Comparison of ENCODE assay signal across 9 mouse cellular contexts in genomic region chr13:95443376-95444233, GRCm38 (mm10). TPM values are rescaled to one million over a fixed set of nuclear protein-coding genes. Genes with fewer than 3 reads are reported as not detected.
DNase-seq lines count a peak whose midpoint lies in the region; ATAC-seq lines count a peak whose summit lies in the region.
"Had no signal": no experiment of that assay in that cellular context is flagged by ENCODE, and none has a peak within 500 bp of the region (broad histone marks: within the 10 kb centered on the region; RNA-seq: fewer than 3 reads in every experiment).

No protein-coding gene starts in this region.

- H3K9me3 ChIP-seq in forebrain, embryonic 10.5 days, result no peaks in the 10 kb centered on the region
- no peaks in the 10 kb centered on the region for H3K9me3 ChIP-seq in limb, embryonic 10.5 days (replicated peaks)
- H3K9me3 ChIP-seq in neural tube, embryonic 12.5 days, result no peaks in the 10 kb centered on the region

- H3K4me2 ChIP-seq in neural tube, embryonic 12.5 days (replicated peaks), result peak overlapping the region; percentile 88

- WGBS in forebrain, embryonic 10.5 days, result 2% methylated on average over 46 of the region's 46 CpGs
- 1% methylated on average over 46 of the region's 46 CpGs for WGBS in limb, embryonic 10.5 days
- WGBS in neural tube, embryonic 12.5 days, result 2% methylated on average over 45 of the region's 46 CpGs

- peaks cover 53% of the 10 kb centered on the region for H3K27me3 ChIP-seq in forebrain, embryonic 10.5 days (ENCODE audit: poor library complexity, severe bottlenecking)
- H3K27me3 ChIP-seq in limb, embryonic 10.5 days (ENCODE audit: low read depth, poor library complexity, severe bottlenecking), result peaks cover 44% of the 10 kb centered on the region
- peaks cover 37% of the 10 kb centered on the region for H3K27me3 ChIP-seq in neural tube, embryonic 12.5 days (replicated peaks)

- peaks cover 24% of the 10 kb centered on the region for H3K4me1 ChIP-seq in forebrain, embryonic 10.5 days
- peaks cover 34% of the 10 kb centered on the region for H3K4me1 ChIP-seq in limb, embryonic 10.5 days
- H3K4me1 ChIP-seq in neural tube, embryonic 12.5 days, result peaks cover 16% of the 10 kb centered on the region

- peak overlapping the region; percentile 69; the same call in 1 of the 2 replicates for H3K27ac ChIP-seq in forebrain, embryonic 10.5 days
- peak overlapping the region; percentile 82 for H3K27ac ChIP-seq in limb, embryonic 10.5 days
- H3K27ac ChIP-seq in neural tube, embryonic 12.5 days, result no peak overlapping the region

- peak overlapping the region; percentile 52 for H3K9ac ChIP-seq in neural tube, embryonic 12.5 days

- DNase-seq in heart, adult 11 months, result peak; percentile 85
- DNase-seq in heart, postnatal 25 days (ENCODE audit: low spot score), result no peak
- DNase-seq in ES-CJ7 (ENCODE audit: low read depth, low spot score), result peak; percentile 68
- DNase-seq in forebrain, embryonic 10.5 days (ENCODE audit: extremely low spot score, low spot score), result peak; percentile 60
- DNase-seq in limb, embryonic 10.5 days (ENCODE audit: low spot score), result peak; percentile 72
- no peak for DNase-seq in gastrocnemius, postnatal 36 days
- DNase-seq in cerebellum, postnatal 25 days, result no peak

- H3K36me3 ChIP-seq in forebrain, embryonic 10.5 days (replicated peaks), result no peaks in the 10 kb centered on the region
- H3K36me3 ChIP-seq in limb, embryonic 10.5 days, result no peaks in the 10 kb centered on the region
- no peaks in the 10 kb centered on the region for H3K36me3 ChIP-seq in neural tube, embryonic 12.5 days

- peak; percentile 61; the same call in 1 of the 2 replicates for ATAC-seq in neural tube, embryonic 12.5 days (ENCODE audit: low FRiP score, low read depth)

- peak overlapping the region; percentile 61 for H3K4me3 ChIP-seq in forebrain, embryonic 10.5 days
- H3K4me3 ChIP-seq in limb, embryonic 10.5 days, result peak overlapping the region; percentile 57
- peak overlapping the region; percentile 42 for H3K4me3 ChIP-seq in neural tube, embryonic 12.5 days

- intact Hi-C loops in heart, postnatal 25 days (cut with DNase I), result no loop called here
- intact Hi-C loops in gastrocnemius, postnatal 36 days (cut with DNase I), result no loop called here

RNA-seq across cellular contexts. Expression of gene Crhbp, which starts 1.1 kb away (rescaled TPM):
- total RNA-seq in heart, postnatal 25 days (2021), result not detected
- 1.2 and 1.4 TPM in 2 replicates for polyA plus RNA-seq in forebrain, embryonic 10.5 days (2016; fragmentation: Nextera tagmentation; extraction: Ambion mirVana)
- 3.9 and 4.8 TPM in 2 replicates for polyA plus RNA-seq in limb, embryonic 10.5 days (2016; fragmentation: Nextera tagmentation; extraction: Ambion mirVana)
- 2.9 and 4.4 TPM in 2 replicates for polyA plus RNA-seq in neural tube, embryonic 12.5 days (2016; fragmentation: Nextera tagmentation; extraction: Ambion mirVana)
- not detected for total RNA-seq in gastrocnemius, postnatal 36 days (2021)

RNA-seq across cellular contexts. Expression of gene S100z, which starts 34.9 kb away (rescaled TPM):
- not detected for total RNA-seq in heart, postnatal 25 days (2021)
- not detected in 2 replicates for polyA plus RNA-seq in forebrain, embryonic 10.5 days (2016; fragmentation: Nextera tagmentation; extraction: Ambion mirVana)
- not detected in 2 replicates for polyA plus RNA-seq in limb, embryonic 10.5 days (2016; fragmentation: Nextera tagmentation; extraction: Ambion mirVana)
- not detected in 2 replicates for polyA plus RNA-seq in neural tube, embryonic 12.5 days (2016; fragmentation: Nextera tagmentation; extraction: Ambion mirVana)
- total RNA-seq in gastrocnemius, postnatal 36 days (2021), result 1 to 10 TPM; 1.0 to 3.4 TPM
- total RNA-seq: left cerebral cortex, postnatal 10 days had no signal

Comparison
In these comparisons a context has a peak if more than half of its experiments do, and no peak if none do; other contexts are left out.
1. DNase-seq: peak in heart, adult 11 months (single experiment), ES-CJ7 (single experiment), forebrain, embryonic 10.5 days (single experiment) and limb, embryonic 10.5 days (single experiment); none in heart, postnatal 25 days (single experiment), gastrocnemius, postnatal 36 days (0 of 2) and cerebellum, postnatal 25 days (0 of 2).
2. Peak in every context shown above with its lines, with median percentiles within 50 percentile points of each other: H3K4me3 ChIP-seq.